Mouse (Mus musculus) forebrain, embryonic 11.5 days (tissue): ENCODE data around the gene Slc30a1. TPM values are rescaled to one million over a fixed set of nuclear protein-coding genes. Genes with fewer than 3 reads are reported as not detected.

Experiments
- ATAC-seq: fragments of 200-750 bp; cut with Nextera tagmentation; replicated peaks from 2 replicates; pipeline ENCODE4 v1.8.0; 2017; ENCODE audit warnings: moderate TSS enrichment; ENCODE audit not compliant: low FRiP score
- DNase-seq: peaks from one replicate; pipeline ENCODE4 v3.0.0-alpha.2; 2017; ENCODE audit warnings: low spot score
- H3K27ac ChIP-seq: fragments of 300-500 bp; sonication (generic); 2 replicates; pipeline ENCODE4 v1.5.1; 2014; ENCODE audit warnings: low read depth, low read length
- H3K27me3 ChIP-seq: fragments of 300-500 bp; sonication (generic); 2 replicates; pipeline ENCODE4 v1.6.1; 2014; ENCODE audit warnings: mild to moderate bottlenecking, low read length, mixed read lengths; ENCODE audit not compliant: control insufficient read depth, insufficient read depth
- H3K36me3 ChIP-seq: fragments of 300-500 bp; sonication (generic); 2 replicates; pipeline ENCODE4 v1.6.1; 2014; ENCODE audit warnings: mild to moderate bottlenecking, low read length, moderate library complexity, mixed read lengths; ENCODE audit not compliant: control insufficient read depth, insufficient read depth
- H3K4me1 ChIP-seq: fragments of 300-500 bp; sonication (generic); replicated peaks from 2 replicates; pipeline ENCODE4 v1.6.1; 2014; ENCODE audit warnings: low read length, mixed read lengths; ENCODE audit not compliant: control insufficient read depth, insufficient read depth
- H3K4me2 ChIP-seq: fragments of 300-500 bp; sonication (generic); 2 replicates; pipeline ENCODE4 v1.6.1; 2014; ENCODE audit warnings: low read depth, mild to moderate bottlenecking, low read length, moderate library complexity, mixed read lengths; ENCODE audit not compliant: severe bottlenecking
- H3K4me3 ChIP-seq: fragments of 300-500 bp; sonication (generic); 2 replicates; pipeline ENCODE4 v1.5.1; 2014; ENCODE audit warnings: low read depth, low read length
- H3K9ac ChIP-seq: fragments of 300-500 bp; sonication (generic); 2 replicates; pipeline ENCODE4 v1.6.1; 2014; ENCODE audit warnings: low read length
- H3K9me3 ChIP-seq: fragments of 300-500 bp; sonication (generic); 2 replicates; pipeline ENCODE4 v1.6.1; 2016; ENCODE audit warnings: low read length, mixed read lengths; ENCODE audit not compliant: control insufficient read depth
- WGBS: fragments of 180-500 bp; shearing (Covaris S2); extraction: QIAGEN DNeasy Blood & Tissue Kit; methylation state at CpG from one replicate; pipeline ENCODE4 v1.1.7; 2014; 5-methylcytosine and 5-hydroxymethylcytosine counted together
- polyA plus RNA-seq: library from polyadenylated mRNA; unstranded; fragments of >200 nt; fragmentation: Nextera tagmentation; extraction: Ambion mirVana; gene quantifications from 2 replicates; pipeline ENCODE4 v1.2.1, GENCODE M21; 2014

Gene Slc30a1
- polyA plus RNA-seq, result 2.2 and 2.7 TPM in 2 replicates

- ATAC-seq (peak; percentile 99), DNase-seq (peak; percentile 100)
- Histone ChIP-seq H3K4me1 (peaks cover 15% of the 10 kb centered on the region), H3K27me3 (no peaks in the 10 kb centered on the region), H3K36me3 (peaks cover 6% of the 10 kb centered on the region; the same call in 1 of the 2 replicates), H3K9me3 (no peaks in the 10 kb centered on the region), H3K4me2 (peak within 1 kb of the TSS; percentile 89), H3K9ac (peak within 1 kb of the TSS; percentile 79), H3K4me3 (peak within 1 kb of the TSS; percentile 89), H3K27ac (peak within 1 kb of the TSS; percentile 68)
- WGBS, result under 1% methylated on average over 84 of the region's 104 CpGs
Observed at GRCm38 (mm10) chr1:191906571-191907430, at the start of gene Slc30a1. TSS of gene Slc30a1 (plus strand) at chr1:191906767.

DNA sequence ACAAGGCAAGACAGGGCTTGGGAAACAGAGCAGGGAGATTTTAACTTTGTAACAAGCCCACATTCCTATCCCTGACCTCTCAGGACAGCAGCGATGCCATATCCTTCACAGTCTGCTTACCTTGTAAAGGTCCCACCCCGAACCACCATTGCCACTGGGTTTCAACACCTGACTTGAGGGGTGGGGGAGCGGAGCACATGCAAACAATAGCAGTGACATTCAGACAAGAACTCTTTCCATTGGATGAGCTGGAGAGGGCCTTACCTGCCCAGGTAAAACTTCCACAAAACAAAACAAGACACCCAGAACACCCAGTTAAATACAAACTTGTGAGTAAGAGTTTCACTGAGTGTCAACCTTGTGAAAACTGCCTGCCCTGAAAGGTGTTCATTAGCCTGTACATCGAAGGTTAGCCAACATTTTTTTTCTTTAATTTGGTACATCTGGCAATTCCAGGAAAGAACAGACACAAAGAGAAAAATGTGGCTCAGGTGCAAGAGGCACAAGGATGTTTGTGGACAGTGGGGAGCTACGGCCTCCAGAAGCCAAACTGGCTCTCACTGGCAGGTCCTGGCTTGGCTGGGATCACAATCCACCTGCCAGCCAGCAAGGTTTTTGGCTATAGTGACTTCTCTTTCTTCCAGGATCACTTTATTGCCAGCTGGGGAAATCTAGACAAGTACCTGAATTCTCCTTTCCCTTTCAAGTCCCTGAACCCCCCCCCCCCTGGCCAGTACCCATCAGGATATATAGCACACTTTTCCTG is 49.5 kb upstream of the Slc30a1 start:
- Histone ChIP-seq H3K4me3 (no peak overlapping the region), H3K4me1 (no peaks in the 10 kb centered on the region), H3K9ac (no peak overlapping the region), H3K36me3 (no peaks in the 10 kb centered on the region), H3K27ac (no peak overlapping the region), H3K9me3 (no peaks in the 10 kb centered on the region; the same call in 1 of the 2 replicates), H3K4me2 (no peak overlapping the region), H3K27me3 (no peaks in the 10 kb centered on the region)
- WGBS, result 83% methylated on average over 5 of the region's 5 CpGs
- no peak for DNase-seq
- no peak for ATAC-seq

- ATAC-seq (no peak), DNase-seq (no peak)
- no peaks in the 10 kb centered on the region for H3K27me3 ChIP-seq
Observed at GRCm38 (mm10) chr1:191858136-191858535, 48.4 kb upstream of the Slc30a1 start.

GRCm38 (mm10) chr1:191859847-191860246 is 46.7 kb upstream of the Slc30a1 start:
- no peak for DNase-seq
- Histone ChIP-seq H3K4me3 (no peak overlapping the region), H3K27ac (no peak overlapping the region), H3K27me3 (no peaks in the 10 kb centered on the region), H3K9me3 (no peaks in the 10 kb centered on the region; the same call in 1 of the 2 replicates), H3K9ac (no peak overlapping the region), H3K4me2 (no peak overlapping the region), H3K4me1 (no peaks in the 10 kb centered on the region; the same call in 1 of the 2 replicates), H3K36me3 (no peaks in the 10 kb centered on the region)
- 96% methylated on average over 3 of the region's 3 CpGs for WGBS
- ATAC-seq, result no peak

More at GRCm38 (mm10) chr1:191858136-191858535, 48.4 kb upstream of the Slc30a1 start:
- no peak overlapping the region for H3K4me3 ChIP-seq
- no peaks in the 10 kb centered on the region; the same call in 1 of the 2 replicates for H3K9me3 ChIP-seq
- H3K9ac ChIP-seq, result no peak overlapping the region
- H3K4me2 ChIP-seq, result no peak overlapping the region
- no peaks in the 10 kb centered on the region for H3K36me3 ChIP-seq
- no peak overlapping the region for H3K27ac ChIP-seq
- H3K4me1 ChIP-seq, result no peaks in the 10 kb centered on the region; the same call in 1 of the 2 replicates

- Histone ChIP-seq H3K27ac (no peak overlapping the region), H3K27me3 (no peaks in the 10 kb centered on the region), H3K4me2 (no peak overlapping the region), H3K36me3 (no peaks in the 10 kb centered on the region), H3K9ac (no peak overlapping the region), H3K9me3 (no peaks in the 10 kb centered on the region; the same call in 1 of the 2 replicates), H3K4me3 (no peak overlapping the region), H3K4me1 (no peaks in the 10 kb centered on the region; the same call in 1 of the 2 replicates)
- WGBS, result 91% methylated on average over 5 of the region's 5 CpGs
- no peak for ATAC-seq
- no peak for DNase-seq
Observed at GRCm38 (mm10) chr1:191861247-191861646, 45.3 kb upstream of the Slc30a1 start.

DNA sequence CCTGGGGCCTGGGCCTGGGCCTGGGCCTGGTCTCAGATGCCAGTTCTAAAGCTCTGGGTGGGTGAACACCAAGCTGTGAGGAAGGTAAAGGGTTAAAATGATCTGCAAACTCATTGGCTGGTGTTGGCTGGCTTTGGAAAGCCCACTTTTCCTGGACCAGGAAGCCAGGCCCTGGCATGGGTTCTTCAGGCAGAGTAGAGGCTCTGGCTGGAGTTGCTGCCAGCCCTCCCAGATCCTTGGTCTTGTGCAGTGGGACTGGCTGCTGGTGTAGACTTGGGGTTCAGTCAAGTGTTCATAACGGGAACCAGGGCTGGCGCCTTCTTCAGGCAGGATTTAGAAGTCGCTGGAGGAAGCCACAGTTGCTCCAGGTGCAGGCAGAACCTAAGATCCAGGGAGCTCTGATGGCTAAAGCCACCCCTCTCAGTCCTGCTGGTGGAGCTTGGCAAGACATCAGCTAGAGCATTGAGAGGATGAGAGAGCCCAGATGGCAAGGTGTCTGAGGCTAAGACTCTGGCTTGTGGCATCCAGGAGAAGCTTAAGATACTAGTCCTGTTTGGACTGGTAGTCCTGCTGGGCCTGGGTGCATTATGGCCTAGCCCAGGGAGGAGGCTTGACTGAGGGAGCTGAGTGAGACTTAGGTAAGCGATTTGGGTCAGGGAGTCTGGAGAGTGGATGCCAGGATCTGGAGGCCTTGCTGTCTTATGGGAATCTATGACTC is 42.6 kb upstream of the Slc30a1 start:
- ATAC-seq (no peak), DNase-seq (no peak)
- no peak overlapping the region for H3K9ac ChIP-seq
- H3K27ac ChIP-seq, result no peak overlapping the region
- H3K36me3 ChIP-seq, result no peaks in the 10 kb centered on the region
- no peaks in the 10 kb centered on the region for H3K27me3 ChIP-seq
- H3K4me1 ChIP-seq, result no peaks in the 10 kb centered on the region; the same call in 1 of the 2 replicates
- 67% methylated on average over 4 of the region's 4 CpGs for WGBS
- no peaks in the 10 kb centered on the region for H3K9me3 ChIP-seq
- no peak overlapping the region for H3K4me2 ChIP-seq
- H3K4me3 ChIP-seq, result no peak overlapping the region

- Histone ChIP-seq H3K9me3 (no peaks in the 10 kb centered on the region), H3K4me2 (no peak overlapping the region), H3K27ac (no peak overlapping the region), H3K4me3 (no peak overlapping the region), H3K9ac (no peak overlapping the region), H3K27me3 (no peaks in the 10 kb centered on the region), H3K4me1 (no peaks in the 10 kb centered on the region; the same call in 1 of the 2 replicates), H3K36me3 (no peaks in the 10 kb centered on the region)
- ATAC-seq, result no peak
- WGBS, result 89% methylated on average over 8 of the region's 8 CpGs
- DNase-seq, result no peak
Observed at GRCm38 (mm10) chr1:191864551-191865027, 42.0 kb upstream of the Slc30a1 start.
